Mouse (Mus musculus) ES-E14 (cell line): ENCODE results near the gene Tbxa2r.

ENCODE experiments used
- ZC3H11A ChIP-seq: IDR thresholded peaks from 2 replicates; pipeline ENCODE4 v1.6.1; 2012; ENCODE audit warnings: low read depth, mild to moderate bottlenecking, inconsistent platforms, low read length, borderline replicate concordance
- ZNF384 ChIP-seq: IDR thresholded peaks from 2 replicates; pipeline ENCODE4 v1.6.1; 2012; ENCODE audit warnings: low read depth, low read length, inconsistent platforms

- TF ChIP-seq ZNF384 = no peak
- TF ChIP-seq ZC3H11A = no peak
These were observed 21.5 kb upstream of the Tbxa2r start for GRCm38 (mm10) chr10:81306837-81307682.
